Mouse (Mus musculus) left cerebral cortex, postnatal 4 days (tissue): ENCODE results near the gene Zbtb46. TPM values are rescaled to one million over a fixed set of nuclear protein-coding genes. Genes with fewer than 3 reads are reported as not detected.
A peak's percentile ranks its signal among the peaks of the same experiment; 100 is the strongest.

Source experiments
- DNase-seq: peaks from one replicate; pipeline ENCODE4 v3.0.0-alpha.2; 2022
- intact Hi-C: fragments of 180-260 bp; cut with DNase I; formaldehyde crosslinking; loops from one replicate; pipeline ENCODE4 v1.15.1; 2025
- total RNA-seq, 2 experiments: library from RNA; stranded (reverse); gene quantifications; 2 replicates each; pipeline ENCODE4 v1.2.3; 2021

The Zbtb46 gene
- total RNA-seq, 2 experiments from 2014 or later = 16.6 to 16.8 TPM

DNA sequence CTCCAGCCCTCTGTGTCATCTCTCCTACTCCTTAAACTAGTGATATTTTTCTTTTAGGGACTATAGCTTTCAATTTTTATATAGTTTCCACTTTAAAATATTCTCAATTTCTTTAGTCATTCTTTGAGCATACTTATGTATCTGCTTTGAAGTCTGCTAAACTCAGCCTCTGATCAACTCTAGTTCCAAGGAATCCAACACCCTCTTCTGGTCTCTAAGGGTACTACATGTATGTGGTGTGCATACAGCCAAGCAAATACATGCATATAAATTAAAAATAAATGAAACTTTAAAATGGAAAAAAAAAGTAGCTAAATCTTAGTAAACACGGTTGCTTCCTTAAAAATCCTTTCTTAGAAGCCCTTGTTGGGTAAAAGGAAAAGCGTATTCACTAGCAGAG lies 83.4 kb downstream of the Zbtb46 start:
- intact Hi-C loops = no loop called here
- no peak for DNase-seq

GRCm38 (mm10) chr2:181370001-181370400 lies 89.2 kb downstream of the Zbtb46 start:
- no peak for DNase-seq
- intact Hi-C loops = no loop called here

DNA sequence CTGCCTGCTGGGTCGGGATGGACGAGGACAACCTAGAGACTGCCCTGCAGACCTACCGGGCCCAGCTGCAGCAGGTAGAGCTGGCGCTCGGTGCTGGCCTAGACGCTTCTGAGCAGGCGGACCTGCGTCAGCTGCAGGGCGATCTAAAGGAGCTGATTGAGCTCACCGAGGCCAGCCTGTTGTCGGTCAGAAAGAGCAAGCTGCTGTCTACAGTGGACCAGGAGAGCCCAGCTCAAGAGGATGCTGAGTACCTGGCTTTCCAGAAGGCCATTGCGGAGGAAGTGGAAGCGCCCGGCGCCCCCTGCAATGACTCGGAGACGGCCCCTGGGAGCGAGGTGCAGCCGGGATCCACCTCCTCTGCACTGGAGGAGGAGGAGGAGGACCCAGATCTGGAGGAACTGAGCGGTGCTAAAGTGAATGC lies 93.6 kb downstream of the Zbtb46 start:
- DNase-seq = peak; percentile 28

GRCm38 (mm10) chr2:181364860-181365596 lies 94.2 kb downstream of the Zbtb46 start, which contains the start of the genes Zgpat and Arfrp1:
Gene Zgpat, plus strand, starts transcription at chr2:181364928.
Gene Arfrp1, minus strand, starts transcription at chr2:181365404.
- intact Hi-C loops = no loop called here
- DNase-seq = peak; percentile 87

More for the DNA sequence above, 93.6 kb downstream of the Zbtb46 start:
- intact Hi-C loops = no loop called here

DNA sequence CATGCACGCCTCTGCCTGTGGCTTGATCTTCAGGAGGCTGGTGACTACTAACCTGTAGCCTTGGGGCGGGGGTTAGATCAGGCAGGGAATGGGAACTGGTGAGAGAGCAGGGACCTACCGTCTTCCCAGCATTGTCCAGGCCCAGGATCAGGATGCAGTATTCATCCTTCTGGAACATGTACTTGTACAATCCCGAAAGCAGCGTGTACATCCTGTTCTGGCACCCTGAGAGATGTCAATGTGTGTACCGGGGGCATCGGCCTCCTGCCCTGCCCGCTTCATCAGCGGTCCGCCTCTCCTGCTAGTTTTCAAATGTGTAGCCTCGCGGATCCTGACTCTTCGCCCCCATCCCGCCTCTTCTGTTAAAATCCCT lies 94.8 kb downstream of the Zbtb46 start:
- intact Hi-C loops = no loop called here
- DNase-seq = no peak

DNA sequence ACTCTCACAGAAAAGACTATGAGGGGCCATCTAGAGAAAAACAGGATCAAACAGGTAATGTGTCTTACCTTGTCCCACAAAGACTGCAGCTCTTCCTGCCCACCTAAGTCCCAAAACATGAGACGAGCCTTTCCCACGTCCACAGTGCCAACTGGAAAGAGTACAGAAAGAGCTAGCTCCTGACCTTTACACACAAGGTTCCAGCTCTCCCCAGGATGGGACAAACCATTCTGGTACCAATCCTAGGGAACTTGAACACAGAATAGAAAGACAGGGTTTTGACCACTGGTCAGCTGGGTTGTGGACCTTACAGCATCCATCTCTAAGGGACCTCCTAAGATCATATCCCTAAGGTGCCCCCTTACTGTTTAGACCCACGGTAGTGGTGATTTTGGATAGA lies 95.3 kb downstream of the Zbtb46 start:
- intact Hi-C loops = no loop called here
- no peak for DNase-seq

DNA sequence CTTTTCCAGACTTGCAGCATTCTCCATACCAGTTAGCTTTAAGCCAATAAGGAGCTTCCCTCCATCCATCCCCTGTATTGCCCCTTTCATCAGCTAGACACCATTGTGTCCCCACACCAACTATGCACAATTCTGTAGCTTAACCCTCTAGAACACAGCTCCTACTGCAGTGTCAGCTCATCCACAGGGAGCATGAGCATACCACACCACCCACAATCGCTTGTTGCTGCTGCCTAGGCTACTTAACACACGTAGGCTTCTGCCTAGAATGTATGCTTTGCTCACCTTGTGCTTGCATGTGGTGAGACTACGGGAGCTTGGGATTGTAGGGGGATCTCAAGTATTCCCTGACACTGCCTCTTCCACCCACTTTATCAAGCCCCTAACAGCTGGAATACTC lies 102.4 kb downstream of the Zbtb46 start:
- intact Hi-C loops = no loop called here
- DNase-seq = no peak

DNA sequence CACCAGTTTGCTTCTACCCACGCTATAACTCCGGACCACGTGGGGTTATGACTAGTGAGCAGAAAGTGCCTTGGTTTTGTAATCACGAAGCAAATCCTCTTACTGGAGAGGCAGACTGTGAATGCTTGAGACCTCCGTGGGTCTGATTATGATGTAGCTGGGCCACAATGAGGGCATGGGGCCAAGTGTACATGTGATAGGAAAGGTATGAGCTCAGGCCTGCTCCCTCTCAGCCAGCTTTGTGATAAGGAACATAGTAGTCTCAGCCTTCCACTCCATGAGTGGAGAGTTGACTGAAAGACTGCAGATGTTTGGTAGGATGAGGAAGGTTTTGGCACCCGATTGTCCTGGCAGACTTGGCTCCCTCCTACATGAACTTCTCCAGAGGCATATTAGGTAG lies 116.5 kb downstream of the Zbtb46 start:
- intact Hi-C loops = no loop called here
- no peak for DNase-seq

GRCm38 (mm10) chr2:181340426-181340825 lies 118.8 kb downstream of the Zbtb46 start:
- peak; percentile 30 for DNase-seq
- intact Hi-C loops = no loop called here

Other genes with a start within 250 kb of the Zbtb46 start
- under 1 TPM in 1 of 2 experiments, not detected in 1; 0.18 TPM for gene Srms, start 246.2 kb downstream of the Zbtb46 start, total RNA-seq
- gene Fndc11, start 239.4 kb downstream of the Zbtb46 start, total RNA-seq = not detected
- gene Helz2, start 217.4 kb downstream of the Zbtb46 start, total RNA-seq = 1 to 10 TPM; 1.4 to 1.5 TPM
- gene Gmeb2, start 171.4 kb downstream of the Zbtb46 start, total RNA-seq = 10 to 100 TPM; 18.8 to 23.2 TPM
- gene Stmn3, start 144.9 kb downstream of the Zbtb46 start, total RNA-seq = 100 to 1,000 TPM; 885 to 936 TPM
- gene Rtel1, start 139.7 kb downstream of the Zbtb46 start, total RNA-seq = 10 to 100 TPM; 53.6 to 67.6 TPM
- 10 to 100 TPM; 73.9 to 83.5 TPM for gene Zgpat, start 94.5 kb downstream of the Zbtb46 start, total RNA-seq
- gene Arfrp1, start 94.0 kb downstream of the Zbtb46 start, total RNA-seq = 10 to 100 TPM; 57.3 to 60.3 TPM
- gene Lime1, start 79.3 kb downstream of the Zbtb46 start, total RNA-seq = 10 to 100 TPM; 40.8 to 44.9 TPM
- not detected for gene Abhd16b, start 33.8 kb upstream of the Zbtb46 start, total RNA-seq
- 10 to 100 TPM; 69.7 to 73.5 TPM for gene Tpd52l2, start 37.7 kb upstream of the Zbtb46 start, total RNA-seq
- 100 to 1,000 TPM; 288 to 305 TPM for gene Dnajc5, start 61.1 kb upstream of the Zbtb46 start, total RNA-seq
- gene Uckl1, start 125.5 kb upstream of the Zbtb46 start, total RNA-seq = 10 to 100 TPM; 66.1 to 69.2 TPM
- 10 to 100 TPM; 49.7 to 51.6 TPM for gene Prpf6, start 132.4 kb upstream of the Zbtb46 start, total RNA-seq
- gene Zfp512b, start 133.4 kb upstream of the Zbtb46 start, total RNA-seq = 100 to 1,000 TPM; 191 to 197 TPM
- gene Samd10, start 139.8 kb upstream of the Zbtb46 start, total RNA-seq = 10 to 100 TPM; 43.7 to 48.7 TPM
- under 1 TPM; 0.50 to 0.54 TPM for gene Gm29797, start 197.6 kb upstream of the Zbtb46 start, total RNA-seq
- 10 to 100 TPM; 13.4 to 13.5 TPM for gene Sox18, start 212.2 kb upstream of the Zbtb46 start, total RNA-seq
- 10 to 100 TPM; 57.8 to 62.4 TPM for gene Tcea2, start 220.9 kb upstream of the Zbtb46 start, total RNA-seq
- gene Rgs19, start 234.6 kb upstream of the Zbtb46 start, total RNA-seq = 10 to 100 TPM; 39.0 to 49.4 TPM
- gene Lkaaear1, start 239.0 kb upstream of the Zbtb46 start, total RNA-seq = not detected